Mouse (Mus musculus) kidney, postnatal 14 days (tissue): Measurements from ENCODE around the gene Smdt1.
A peak's percentile ranks its signal among the peaks of the same experiment; 100 is the strongest.

ENCODE experiments used
- DNase-seq: peaks from one replicate; pipeline ENCODE4 v3.0.0; 2022; ENCODE audit warnings: mixed read lengths

Gene Smdt1

GRCm38 (mm10) chr15:82338593-82339112, at the start of gene Smdt1, which contains the start of the genes Naga and Pheta2:
Gene Smdt1, plus strand, starts transcription at chr15:82338959.
Gene Naga, minus strand, starts transcription at chr15:82338925.
Gene Pheta2, plus strand, starts transcription at chr15:82338942.
- peak; percentile 98 for DNase-seq

GRCm38 (mm10) chr15:82290252-82290651, 48.5 kb upstream of the Smdt1 start:
- DNase-seq: no peak

DNA sequence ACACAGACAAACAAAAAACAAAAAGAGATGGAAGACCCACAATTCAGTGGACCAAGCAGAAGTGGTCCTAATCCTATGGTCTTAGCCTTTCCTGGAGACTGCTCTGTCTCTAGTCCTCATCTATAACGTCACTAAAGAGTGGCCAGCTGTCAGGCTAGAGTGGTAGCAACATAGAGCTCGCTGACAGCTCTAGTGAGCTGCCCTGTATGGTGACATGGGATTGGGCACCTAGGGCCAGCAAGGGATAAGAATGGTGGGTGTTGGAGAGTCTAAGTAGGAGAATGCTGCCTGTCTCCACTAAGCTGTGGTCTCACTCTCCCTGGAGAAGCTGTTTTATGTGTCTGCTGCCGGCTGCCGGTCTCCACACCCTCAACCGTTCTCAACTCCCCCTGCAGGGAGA, 45.9 kb upstream of the Smdt1 start:
- DNase-seq: no peak

DNA sequence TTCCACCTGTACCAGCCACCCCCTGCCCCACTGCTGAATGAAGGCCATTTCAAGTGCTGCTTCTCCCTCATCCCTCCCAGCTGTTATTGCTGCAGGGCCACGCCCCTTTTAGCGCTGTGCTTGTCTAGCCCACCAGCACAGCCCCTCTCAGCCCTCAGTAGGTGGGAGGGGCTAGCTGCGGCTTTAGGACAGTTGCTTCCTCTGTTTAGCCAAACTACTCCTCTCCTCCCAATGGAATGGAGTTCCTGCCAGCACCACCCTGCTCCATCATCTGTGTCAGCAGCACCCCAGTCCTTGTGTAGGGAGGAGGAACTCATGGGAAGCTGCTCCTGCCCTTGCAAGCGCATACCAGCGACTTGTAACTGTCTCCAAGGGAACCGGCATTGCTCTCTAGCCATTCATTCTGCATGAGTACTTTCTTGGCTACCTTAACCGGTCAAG, 45.5 kb upstream of the Smdt1 start:
- DNase-seq: peak; percentile 19

DNA sequence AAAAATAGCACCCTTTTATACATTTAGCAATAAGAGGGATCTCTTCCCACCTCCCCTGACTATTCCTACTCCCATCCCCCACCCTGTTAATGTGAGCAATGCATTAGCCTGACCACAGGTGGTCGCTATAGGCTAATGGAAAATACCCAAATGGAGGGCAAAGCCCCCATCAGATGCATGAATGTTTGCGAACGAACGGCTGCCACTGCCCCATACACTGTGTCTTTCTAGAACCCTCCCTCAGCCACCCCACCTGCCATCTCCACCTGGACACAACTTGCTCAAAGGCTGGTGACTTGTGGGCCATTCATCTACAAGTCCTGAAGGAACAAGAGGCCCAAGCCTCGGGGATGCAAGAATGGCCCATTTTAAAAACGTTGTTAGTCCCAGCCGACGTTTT, 44.7 kb upstream of the Smdt1 start:
- DNase-seq: no peak

GRCm38 (mm10) chr15:82298764-82299561, 39.8 kb upstream of the Smdt1 start, which contains the start of gene Wbp2nl:
Gene Wbp2nl, plus strand, starts transcription at chr15:82298954.
- DNase-seq: peak; percentile 9

- DNase-seq: no peak
These were observed 31.7 kb upstream of the Smdt1 start for GRCm38 (mm10) chr15:82307107-82307506.

GRCm38 (mm10) chr15:82308416-82308815, 30.3 kb upstream of the Smdt1 start:
- DNase-seq: no peak

- no peak for DNase-seq
These were observed 20.9 kb upstream of the Smdt1 start for GRCm38 (mm10) chr15:82317839-82318238.

- no peak for DNase-seq
These were observed 19.1 kb upstream of the Smdt1 start for GRCm38 (mm10) chr15:82319613-82320012.

DNA sequence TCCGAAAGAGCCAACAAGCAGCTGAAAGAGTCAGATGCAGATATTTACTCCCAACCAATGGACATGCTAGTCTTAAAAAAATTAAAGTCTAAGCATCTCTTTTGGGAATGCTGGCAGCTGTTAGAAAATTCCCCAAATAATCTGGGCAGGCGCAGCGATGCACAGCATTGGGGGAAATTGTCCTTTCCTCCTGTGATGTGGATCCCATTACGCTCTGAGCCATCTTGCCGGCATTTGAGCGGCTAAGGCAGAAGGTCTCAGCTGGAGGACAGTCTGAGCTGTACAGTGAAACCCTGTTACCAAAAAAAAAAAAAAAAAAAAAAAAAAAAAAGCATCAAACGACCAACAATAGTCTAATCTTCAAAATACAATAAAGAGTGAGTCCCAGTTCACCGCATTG, 16.6 kb upstream of the Smdt1 start:
- DNase-seq: no peak

DNA sequence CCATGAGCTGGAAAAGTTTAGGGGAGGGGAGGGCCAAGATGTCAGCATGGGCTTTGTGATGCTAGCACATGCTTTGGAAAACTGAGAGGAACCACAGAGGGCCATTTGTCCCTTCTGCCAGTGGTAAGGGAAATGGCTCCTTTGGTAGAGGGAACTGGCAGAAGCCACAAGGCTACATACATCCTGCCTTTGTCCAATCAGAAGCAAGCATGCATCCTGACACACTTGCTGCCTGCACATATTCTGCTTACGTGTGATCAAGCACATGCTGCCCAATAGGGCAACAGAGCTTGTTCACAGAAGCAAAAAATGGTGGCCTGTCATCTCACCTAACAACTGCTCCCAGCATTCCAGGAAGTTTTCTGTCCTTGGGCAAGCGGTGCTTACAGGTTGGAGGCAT, 13.4 kb upstream of the Smdt1 start:
- no peak for DNase-seq

DNA sequence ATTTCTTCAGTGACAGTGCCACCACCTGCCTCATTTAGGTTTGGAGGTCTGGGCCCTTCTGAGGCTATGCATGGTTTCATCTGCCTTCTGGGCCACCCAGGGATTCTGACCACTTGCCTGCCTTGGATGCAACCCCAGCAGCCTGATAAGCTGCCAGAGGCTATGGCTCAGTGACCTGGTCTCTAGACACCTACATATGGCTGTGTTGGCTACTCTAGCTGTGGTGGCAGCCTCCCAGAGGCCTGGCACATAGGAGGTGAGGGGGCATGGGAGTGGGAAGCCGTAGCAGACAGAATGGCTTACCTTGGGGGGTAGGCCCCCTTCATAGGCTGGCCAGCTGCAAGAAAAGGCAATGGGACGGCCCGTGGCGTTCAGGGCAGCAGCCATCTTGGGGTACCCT, 3.6 kb upstream of the Smdt1 start:
- no peak for DNase-seq

DNA sequence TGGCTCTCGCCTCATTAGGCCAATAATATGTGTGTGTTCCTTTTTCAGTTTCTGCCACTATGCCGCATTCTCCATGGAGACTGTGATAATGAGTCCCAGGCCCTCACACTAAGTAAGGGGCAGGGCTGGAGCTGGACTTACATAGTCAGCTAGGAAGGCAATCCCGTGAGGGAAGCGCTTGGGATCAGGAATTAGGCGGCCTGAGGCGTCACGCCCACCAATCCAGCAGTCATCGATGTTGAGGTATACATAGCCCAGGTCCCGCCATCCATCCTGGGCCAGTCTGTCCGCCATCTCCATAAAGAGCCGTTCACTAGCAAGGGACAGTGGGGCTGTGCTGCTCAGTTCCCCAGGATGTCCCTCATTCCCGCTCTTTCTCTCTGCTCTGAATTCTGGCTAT, 2.1 kb upstream of the Smdt1 start:
- no peak for DNase-seq

GRCm38 (mm10) chr15:82337875-82338274, 884 bp upstream of the Smdt1 start:
- DNase-seq: no peak

DNA sequence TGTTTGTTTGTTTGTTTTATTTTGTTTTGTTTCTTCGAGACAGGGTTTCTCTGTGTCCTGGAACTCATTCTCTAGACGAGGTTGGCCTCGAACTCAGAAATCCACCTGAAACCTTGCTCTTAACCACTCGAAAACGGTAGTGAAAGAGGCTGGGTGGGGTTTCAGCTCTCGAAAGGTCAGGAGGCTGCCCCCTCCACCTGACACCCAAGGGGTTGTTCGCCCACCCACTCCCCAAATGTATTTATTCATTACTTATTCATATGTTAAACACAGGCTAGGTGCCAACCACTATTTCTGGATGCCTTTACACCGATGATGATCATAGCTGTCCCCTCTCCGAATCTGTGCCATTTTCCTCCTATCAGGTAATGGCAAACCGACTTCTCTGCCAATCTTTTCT, 391 bp downstream of the Smdt1 start:
- no peak for DNase-seq

DNA sequence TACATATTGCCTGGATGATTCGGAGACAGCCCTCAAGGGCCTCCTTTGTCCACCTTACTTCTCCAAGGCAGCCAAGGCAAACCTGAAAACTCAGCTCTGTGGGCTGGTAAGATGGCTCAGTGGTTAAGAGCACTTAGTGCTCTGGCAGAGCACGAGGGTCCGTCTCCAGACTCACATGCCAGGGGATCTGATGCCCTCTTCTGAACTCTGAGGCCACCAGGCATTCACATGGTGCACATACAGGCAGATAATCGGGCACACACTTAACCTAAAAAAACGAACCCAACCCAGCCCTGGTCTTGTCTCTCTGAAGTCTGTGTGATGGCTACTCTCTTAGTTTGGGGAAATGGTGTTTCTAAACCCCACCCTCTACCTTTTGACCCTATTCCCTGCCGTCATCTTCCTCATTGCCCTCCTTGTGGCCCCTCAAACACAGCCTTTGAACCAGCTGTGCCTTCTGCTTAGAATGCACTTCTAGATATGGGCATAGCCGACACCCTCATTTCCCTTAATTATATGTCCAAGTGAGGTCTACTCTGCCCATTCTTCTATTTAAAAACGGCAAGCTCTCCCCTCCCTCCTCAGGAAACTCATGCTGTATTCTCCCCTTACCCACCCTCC, 985 bp downstream of the Smdt1 start:
- DNase-seq: no peak

DNA sequence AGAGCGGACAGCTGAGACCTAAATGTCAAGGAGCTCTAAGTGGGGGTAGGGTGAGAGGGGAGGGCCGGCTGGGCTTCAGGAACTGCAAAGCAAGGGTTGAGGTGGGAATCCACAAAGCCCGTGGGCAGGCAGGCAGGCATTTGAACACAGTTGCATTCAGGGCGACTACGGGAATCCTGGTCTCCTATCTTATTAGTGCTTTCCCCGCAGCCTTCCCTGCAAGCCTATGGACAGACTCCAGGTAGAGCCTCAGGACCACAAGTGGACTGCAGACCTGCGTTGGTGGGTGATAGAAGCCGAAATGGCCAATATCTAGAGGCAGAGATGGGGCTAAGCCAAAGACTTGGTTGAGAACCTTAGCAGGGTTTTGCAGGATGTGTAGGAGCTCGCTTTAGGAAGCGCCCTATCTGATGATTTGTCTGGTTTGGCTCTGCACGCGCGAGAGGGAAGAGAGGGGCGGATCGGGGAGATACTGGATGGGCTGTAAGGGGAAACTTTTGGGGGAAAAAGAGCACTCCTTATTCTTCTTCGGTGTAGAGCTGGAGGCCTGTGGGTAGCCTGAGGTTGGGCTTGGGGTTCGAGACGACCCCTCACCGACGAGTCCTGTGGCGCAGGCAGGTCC, 1.8 kb downstream of the Smdt1 start:
- DNase-seq: no peak

DNA sequence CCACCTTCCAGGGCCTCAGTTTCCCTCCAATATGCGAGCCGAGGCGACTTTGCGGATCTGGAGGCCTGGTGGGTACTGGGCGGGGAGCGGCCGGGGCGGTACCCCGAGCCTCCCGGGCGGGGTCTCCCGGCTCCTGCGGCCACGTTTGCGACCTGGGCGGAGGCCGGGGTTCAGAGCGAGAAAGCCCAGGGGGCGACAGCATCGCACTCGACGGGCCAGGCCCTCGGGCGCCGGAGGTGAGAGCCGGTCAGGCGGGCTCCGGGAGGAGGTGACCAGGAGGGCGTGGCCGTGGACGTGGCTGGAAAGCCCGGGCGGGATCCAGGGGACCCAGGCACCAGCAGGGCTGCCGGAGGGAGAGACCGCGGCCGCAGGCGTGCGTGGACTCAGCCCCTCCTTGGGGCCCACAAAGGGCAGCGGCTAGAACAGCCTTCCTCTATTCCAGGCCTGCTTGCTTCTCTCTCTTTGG, 2.3 kb downstream of the Smdt1 start:
- DNase-seq: peak; percentile 61

GRCm38 (mm10) chr15:82341675-82342542, 3.1 kb downstream of the Smdt1 start:
- DNase-seq: no peak

DNA sequence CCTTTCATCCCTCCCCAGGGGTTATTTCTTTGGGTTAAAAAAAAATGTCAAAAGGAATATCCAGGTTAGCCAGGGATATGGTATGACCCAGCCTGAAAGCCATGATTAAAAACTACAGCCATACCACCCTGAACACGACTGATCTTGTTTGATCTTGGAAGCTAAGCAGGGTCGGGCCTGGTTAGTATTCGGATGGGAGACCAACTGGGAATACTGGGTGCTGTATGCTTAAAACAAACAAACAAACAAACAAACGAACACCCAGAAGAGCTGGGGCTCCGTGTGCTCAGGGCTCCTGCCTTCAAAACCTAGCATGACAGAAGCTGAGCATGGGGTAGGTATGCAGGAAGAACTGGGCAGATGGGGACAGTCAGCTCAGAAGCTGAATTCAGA, 3.8 kb downstream of the Smdt1 start:
- DNase-seq: no peak
